Mouse (Mus musculus) heart, adult 2 months (tissue): ENCODE results near the gene Hoxb8. TPM values are rescaled to one million over a fixed set of nuclear protein-coding genes. Genes with fewer than 3 reads are reported as not detected.

Experiments
- DNase-seq, 2 experiments: peaks; one replicate each; pipeline ENCODE4 v3.0.0; 2021
- H3K27ac ChIP-seq: fragments of 200-600 bp; 2 replicates; pipeline ENCODE4 v1.8.1; 2022
- H3K27me3 ChIP-seq: fragments of 200-500 bp; 2 replicates; pipeline ENCODE4 v1.6.1; 2012; ENCODE audit warnings: mild to moderate bottlenecking, low read length, inconsistent platforms, mixed read lengths; ENCODE audit not compliant: control insufficient read depth, insufficient read depth
- H3K36me3 ChIP-seq: fragments of 200-500 bp; 2 replicates; pipeline ENCODE4 v1.6.1; 2012; ENCODE audit warnings: low read length, inconsistent platforms; ENCODE audit not compliant: control insufficient read depth, insufficient read depth
- H3K4me1 ChIP-seq: fragments of 200-500 bp; 2 replicates; pipeline ENCODE4 v1.6.1; 2011; ENCODE audit warnings: low read length; ENCODE audit not compliant: control insufficient read depth, insufficient read depth
- H3K4me3 ChIP-seq: fragments of 200-600 bp; 2 replicates; pipeline ENCODE4 v1.8.1; 2022
- H3K79me2 ChIP-seq: fragments of 200-500 bp; replicated peaks from 2 replicates; pipeline ENCODE4 v1.6.1; 2012; ENCODE audit warnings: mild to moderate bottlenecking, inconsistent platforms, low read length, moderate library complexity, mixed read lengths; ENCODE audit not compliant: control insufficient read depth, insufficient read depth
- H3K9ac ChIP-seq: fragments of 200-500 bp; 2 replicates; pipeline ENCODE4 v1.6.1; 2012; ENCODE audit warnings: low read depth, mild to moderate bottlenecking, control low read depth, inconsistent platforms, low read length, mixed read lengths
- CTCF ChIP-seq: fragments of 200-600 bp; IDR thresholded peaks from 2 replicates; pipeline ENCODE4 v1.8.1; 2022; ENCODE audit warnings: antibody characterized with exemption, mild to moderate bottlenecking, moderate library complexity
- EP300 ChIP-seq: fragments of 200-500 bp; IDR thresholded peaks from 2 replicates; pipeline ENCODE4 v1.6.1; 2011; ENCODE audit warnings: low read depth, low read length, control low read depth; ENCODE audit not compliant: insufficient read depth
- POLR2A ChIP-seq: fragments of 200-500 bp; IDR thresholded peaks from 2 replicates; pipeline ENCODE4 v1.6.1; 2011; ENCODE audit warnings: mild to moderate bottlenecking, low read depth, low read length, control low read depth; ENCODE audit not compliant: insufficient read depth
- WGBS: fragments of 180-500 bp; shearing (Covaris S2); methylation state at CpG from one replicate; pipeline ENCODE4 v1.1.7; 2018; 5-methylcytosine and 5-hydroxymethylcytosine counted together
- intact Hi-C: fragments of 180-260 bp; cut with DNase I; formaldehyde crosslinking; loops from one replicate; pipeline ENCODE4 v1.15.1; 2025
- polyA plus RNA-seq: library from polyadenylated mRNA; depleted of rRNA; stranded (reverse); fragments of >200 nt; gene quantifications from 2 replicates; pipeline ENCODE4 v1.2.3, GENCODE M21; 2012
- total RNA-seq, 2 experiments: library from RNA; stranded (reverse); gene quantifications; 2 replicates each; pipeline ENCODE4 v1.2.3; 2021

The Hoxb8 gene
- total and polyA plus RNA-seq, 3 experiments: not detected

DNA sequence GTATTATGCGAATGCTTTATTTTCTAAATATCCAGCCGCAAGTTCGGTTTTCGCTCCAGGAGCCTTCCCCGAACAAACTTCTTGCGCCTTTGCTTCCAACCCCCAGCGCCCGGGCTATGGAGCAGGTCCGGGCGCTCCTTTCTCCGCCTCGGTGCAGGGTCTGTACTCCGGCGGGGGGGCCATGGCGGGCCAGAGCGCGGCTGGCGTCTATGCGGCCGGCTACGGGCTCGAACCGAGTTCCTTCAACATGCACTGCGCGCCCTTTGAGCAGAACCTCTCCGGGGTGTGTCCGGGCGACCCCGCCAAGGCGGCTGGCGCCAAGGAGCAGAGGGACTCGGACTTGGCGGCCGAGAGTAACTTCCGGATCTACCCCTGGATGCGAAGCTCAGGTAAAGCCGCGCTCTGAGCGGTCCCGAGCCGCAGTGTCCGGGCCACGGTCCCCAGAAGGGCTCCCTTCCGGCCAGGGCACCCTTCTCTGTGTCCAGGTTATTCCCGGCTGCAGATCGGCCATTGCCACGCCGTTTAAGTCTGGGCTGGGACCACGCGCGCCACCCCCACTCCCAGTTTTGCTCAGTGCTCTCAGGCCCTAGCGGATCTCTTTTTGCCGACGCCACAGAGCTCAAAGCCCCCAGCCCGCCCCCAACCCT lies 5.2 kb downstream of the Hoxb8 start:
- no peak for TF ChIP-seq EP300
- TF ChIP-seq POLR2A: no peak
- no peak for TF ChIP-seq CTCF
- peaks cover 50% of the 10 kb centered on the region for H3K27me3 ChIP-seq
- WGBS: 3% methylated on average over 55 of the region's 55 CpGs
- no peak for DNase-seq
- H3K9ac ChIP-seq: no peak overlapping the region
- H3K4me1 ChIP-seq: peaks cover 1% of the 10 kb centered on the region; the same call in 1 of the 2 replicates
- H3K27ac ChIP-seq: no peak overlapping the region
- H3K4me3 ChIP-seq: peak overlapping the region; percentile 11; the same call in 1 of the 2 replicates
- H3K79me2 ChIP-seq: no peaks in the 10 kb centered on the region
- intact Hi-C loops: loop anchor here (10.0 kb wide), 2 partner anchors 282 to 438 kb away; partner anchors contain the start of gene Igf2bp1
- no peaks in the 10 kb centered on the region for H3K36me3 ChIP-seq

DNA sequence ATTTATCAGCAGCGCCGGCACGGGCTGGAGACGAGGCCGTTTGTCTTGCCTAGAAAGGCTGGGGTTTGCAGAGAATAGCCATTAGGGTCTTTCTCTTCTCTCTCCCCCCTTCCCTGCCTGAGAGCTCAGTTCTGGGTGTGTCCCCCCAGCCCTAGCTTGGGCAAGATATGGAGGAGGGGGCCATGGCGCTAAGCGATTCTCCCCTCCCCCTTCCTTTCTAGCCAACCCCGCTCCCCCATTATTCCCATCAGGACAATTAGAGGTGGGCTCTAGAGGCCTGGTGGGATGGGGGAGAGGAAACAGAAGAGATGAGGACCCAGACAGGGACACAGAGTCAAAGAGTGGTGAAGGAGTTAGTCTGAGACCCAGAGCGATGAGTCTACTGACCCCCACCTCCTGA lies 5.7 kb downstream of the Hoxb8 start:
- H3K9ac ChIP-seq: no peak overlapping the region
- H3K27me3 ChIP-seq: peaks cover 49% of the 10 kb centered on the region
- intact Hi-C loops: loop anchor here (10.0 kb wide), 2 partner anchors 283 to 437 kb away; partner anchors contain the start of gene Igf2bp1
- no peaks in the 10 kb centered on the region for H3K79me2 ChIP-seq
- H3K36me3 ChIP-seq: no peaks in the 10 kb centered on the region
- no peak for DNase-seq
- TF ChIP-seq EP300 (no peak), CTCF (no peak), POLR2A (no peak)
- no peak overlapping the region for H3K4me3 ChIP-seq
- WGBS: 5% methylated on average over 9 of the region's 9 CpGs
- H3K4me1 ChIP-seq: peaks cover 1% of the 10 kb centered on the region; the same call in 1 of the 2 replicates
- no peak overlapping the region for H3K27ac ChIP-seq

- H3K9ac ChIP-seq: no peak overlapping the region
- H3K36me3 ChIP-seq: no peaks in the 10 kb centered on the region
- WGBS: 14% methylated on average over 1 of the region's 1 CpGs
- TF ChIP-seq CTCF: no peak
- no peak for TF ChIP-seq EP300
- TF ChIP-seq POLR2A: no peak
- H3K4me3 ChIP-seq: no peak overlapping the region
- peaks cover 1% of the 10 kb centered on the region; the same call in 1 of the 2 replicates for H3K4me1 ChIP-seq
- DNase-seq: no peak
- intact Hi-C loops: loop anchor here (10.0 kb wide), 2 partner anchors 284 to 436 kb away; partner anchors contain the start of gene Igf2bp1
- no peak overlapping the region for H3K27ac ChIP-seq
- H3K79me2 ChIP-seq: no peaks in the 10 kb centered on the region
- H3K27me3 ChIP-seq: peaks cover 50% of the 10 kb centered on the region
Observed at GRCm38 (mm10) chr11:96288455-96289221, 6.9 kb downstream of the Hoxb8 start.

DNA sequence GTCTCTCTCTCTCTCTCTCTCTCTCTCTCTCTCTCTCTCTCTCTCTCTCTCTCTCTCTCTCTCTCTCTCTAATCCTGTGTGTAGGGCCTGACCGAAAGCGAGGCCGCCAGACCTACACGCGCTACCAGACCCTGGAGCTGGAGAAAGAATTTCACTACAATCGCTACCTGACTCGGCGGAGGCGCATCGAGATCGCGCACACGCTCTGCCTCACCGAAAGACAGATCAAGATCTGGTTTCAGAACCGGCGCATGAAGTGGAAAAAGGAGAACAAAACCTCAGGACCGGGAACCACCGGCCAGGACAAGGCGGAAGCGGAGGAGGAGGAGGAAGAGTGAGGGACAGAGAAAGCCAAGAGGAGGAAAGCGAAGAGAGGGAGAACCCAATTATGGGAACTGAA lies 7.6 kb downstream of the Hoxb8 start:
- Histone ChIP-seq H3K4me1 (no peaks in the 10 kb centered on the region; the same call in 1 of the 2 replicates), H3K27ac (no peak overlapping the region), H3K79me2 (no peaks in the 10 kb centered on the region), H3K4me3 (no peak overlapping the region), H3K9ac (no peak overlapping the region), H3K27me3 (peaks cover 49% of the 10 kb centered on the region), H3K36me3 (no peaks in the 10 kb centered on the region)
- intact Hi-C loops: loop anchor here (10.0 kb wide), 2 partner anchors 284 to 436 kb away; partner anchors contain the start of gene Igf2bp1
- WGBS: 6% methylated on average over 21 of the region's 21 CpGs
- TF ChIP-seq POLR2A: no peak
- no peak for TF ChIP-seq EP300
- no peak for TF ChIP-seq CTCF
- no peak for DNase-seq

DNA sequence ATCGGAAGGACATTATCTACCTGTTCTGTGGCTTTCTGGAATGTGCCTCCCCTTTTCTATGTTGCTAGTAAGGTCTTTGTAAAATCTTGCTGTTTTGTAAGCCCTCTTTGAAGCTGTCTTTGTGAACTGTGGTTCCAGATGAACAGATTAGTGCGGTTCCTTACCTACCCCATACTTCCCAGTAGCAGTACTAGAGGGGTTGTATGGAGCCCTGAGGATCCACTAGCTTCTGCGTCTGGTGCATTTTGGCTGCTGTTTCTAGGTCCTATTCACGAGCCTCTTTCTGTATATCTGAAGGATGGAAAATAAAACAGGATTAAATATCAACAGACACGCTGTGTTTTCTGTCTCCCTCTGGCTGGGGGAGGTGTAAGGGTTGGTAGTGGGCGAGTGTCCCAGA lies 8.1 kb downstream of the Hoxb8 start:
- H3K27me3 ChIP-seq: peaks cover 48% of the 10 kb centered on the region
- no peak overlapping the region for H3K4me3 ChIP-seq
- H3K9ac ChIP-seq: no peak overlapping the region
- no peak for TF ChIP-seq EP300
- TF ChIP-seq CTCF: no peak
- TF ChIP-seq POLR2A: no peak
- no peaks in the 10 kb centered on the region for H3K79me2 ChIP-seq
- H3K4me1 ChIP-seq: no peaks in the 10 kb centered on the region; the same call in 1 of the 2 replicates
- intact Hi-C loops: loop anchor here (10.0 kb wide), 2 partner anchors 285 to 435 kb away; partner anchors contain the start of gene Igf2bp1
- H3K27ac ChIP-seq: no peak overlapping the region
- no peak for DNase-seq
- 20% methylated on average over 6 of the region's 6 CpGs for WGBS
- H3K36me3 ChIP-seq: no peaks in the 10 kb centered on the region
